ENCODE assay signal across 24 mouse cellular contexts in the genomic region with DNA sequence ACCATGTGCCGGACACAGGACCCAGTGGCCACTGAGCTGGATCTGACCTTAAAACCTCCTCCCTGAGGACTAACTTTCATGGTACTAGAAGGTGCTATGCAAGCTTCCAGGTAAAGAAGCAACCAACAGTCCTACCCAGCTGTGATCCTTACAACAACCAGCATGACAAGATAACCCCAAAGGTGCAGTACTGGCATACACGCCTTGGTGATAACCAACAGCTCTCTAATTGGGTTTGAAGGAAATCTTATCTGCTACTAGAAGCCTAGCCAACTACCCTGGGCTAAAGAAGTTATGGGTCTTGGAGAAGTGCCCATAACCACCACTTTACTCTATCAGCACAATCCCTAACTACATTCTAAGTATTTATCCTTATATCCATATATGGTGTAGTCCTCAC.
"Had no signal": no experiment of that assay in that cellular context is flagged by ENCODE, and none has a peak within 500 bp of the region (broad histone marks: within the 10 kb centered on the region; RNA-seq: fewer than 3 reads in every experiment).

No protein-coding gene starts in this region.

- H3K27me3 ChIP-seq: heart, embryonic 13.5 days; heart, embryonic 15.5 days; hindbrain, embryonic 13.5 days; hindbrain, embryonic 15.5 days; intestine, embryonic 15.5 days; limb, embryonic 12.5 days; liver, embryonic 12.5 days had no signal

- ATAC-seq: inflammation-experienced regulatory T-cells, adult 6 months; intestine, embryonic 15.5 days; intestine, postnatal 0 days; liver, embryonic 12.5 days had no signal

- H3K9me3 ChIP-seq: heart, embryonic 13.5 days; heart, embryonic 15.5 days; hindbrain, embryonic 13.5 days; hindbrain, embryonic 15.5 days; intestine, embryonic 15.5 days; limb, embryonic 10.5 days; limb, embryonic 12.5 days; liver, embryonic 12.5 days had no signal

- DNase-seq: gastrocnemius, postnatal 14 days; gastrocnemius, postnatal 36 days; heart, adult 18-20 months; heart, postnatal 14 days; heart, postnatal 36 days; kidney, adult 18-20 months; kidney, adult 8-10 months; kidney, postnatal 10 days; kidney, postnatal 25 days; kidney, postnatal 4 days; liver had no signal

- H3K4me1 ChIP-seq: heart, embryonic 13.5 days; heart, embryonic 15.5 days; hindbrain, embryonic 13.5 days; hindbrain, embryonic 15.5 days; intestine, embryonic 15.5 days; limb, embryonic 10.5 days; limb, embryonic 12.5 days; liver, embryonic 12.5 days had no signal

- H3K4me3 ChIP-seq: heart, embryonic 13.5 days; heart, embryonic 15.5 days; hindbrain, embryonic 13.5 days; hindbrain, embryonic 15.5 days; intestine, embryonic 15.5 days; layer of hippocampus, adult 2 months; left cerebral cortex, adult 2 months; limb, embryonic 10.5 days; limb, embryonic 12.5 days; liver, embryonic 12.5 days had no signal

- H3K4me2 ChIP-seq: heart, embryonic 11.5 days; heart, embryonic 13.5 days; heart, embryonic 15.5 days; hindbrain, embryonic 13.5 days; hindbrain, embryonic 15.5 days; intestine, embryonic 15.5 days; limb, embryonic 12.5 days; liver, embryonic 12.5 days had no signal

- H3K9ac ChIP-seq: heart, embryonic 13.5 days; heart, embryonic 15.5 days; hindbrain, embryonic 13.5 days; hindbrain, embryonic 15.5 days; intestine, embryonic 15.5 days; limb, embryonic 12.5 days; liver, embryonic 12.5 days had no signal

- H3K36me3 ChIP-seq: heart, embryonic 13.5 days; heart, embryonic 15.5 days; hindbrain, embryonic 13.5 days; hindbrain, embryonic 15.5 days; intestine, embryonic 15.5 days; limb, embryonic 10.5 days; limb, embryonic 12.5 days; liver, embryonic 12.5 days had no signal

- H3K27ac ChIP-seq: heart, embryonic 13.5 days; heart, embryonic 15.5 days; hindbrain, embryonic 13.5 days; hindbrain, embryonic 15.5 days; intestine, embryonic 15.5 days; layer of hippocampus, adult 2 months; left cerebral cortex, adult 2 months; limb, embryonic 10.5 days; limb, embryonic 12.5 days; liver, embryonic 12.5 days had no signal
